ENCODE assay signal across 8 mouse cellular contexts in the genomic region with DNA sequence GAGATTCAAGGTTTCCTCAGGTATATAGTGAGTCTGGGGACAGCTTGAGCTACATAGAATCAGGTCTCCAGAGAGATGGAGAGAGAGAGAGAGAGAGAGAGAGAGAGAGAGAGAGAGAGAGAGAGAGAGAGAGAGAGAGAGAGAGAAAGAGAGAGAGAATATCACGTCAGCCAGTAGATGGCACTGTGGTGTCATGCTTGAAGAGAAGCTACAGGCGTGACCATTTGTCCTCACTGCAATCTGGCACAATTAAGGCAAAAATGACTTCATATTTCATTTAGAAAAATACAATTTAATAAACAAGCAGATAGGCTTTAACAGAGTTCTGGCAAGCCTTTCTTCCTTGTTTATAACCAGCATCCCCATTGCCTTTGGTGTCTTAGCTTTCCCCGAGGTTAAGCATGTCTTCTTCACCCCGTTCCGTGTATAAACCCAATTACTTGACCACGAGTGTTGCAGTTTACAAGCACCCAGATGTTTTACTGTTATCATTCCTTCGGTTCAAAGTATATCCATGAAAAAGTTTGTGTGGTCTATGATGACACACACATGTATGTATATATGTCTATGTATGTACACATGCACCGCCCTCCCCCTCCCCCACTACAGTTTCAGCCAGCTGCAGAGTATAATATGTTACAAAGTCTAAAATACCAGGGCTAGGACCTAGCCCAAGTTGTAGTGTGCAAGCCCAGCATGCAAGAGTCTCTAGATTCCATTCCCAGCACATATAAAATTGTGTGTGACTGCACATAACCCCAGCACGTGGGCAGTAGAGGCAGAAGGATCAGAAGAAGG. TPM values are rescaled to one million over a fixed set of nuclear protein-coding genes. Genes with fewer than 3 reads are reported as not detected.
DNase-seq lines count a peak whose midpoint lies in the region; ATAC-seq lines count a peak whose summit lies in the region.

No protein-coding gene starts in this region.

- peak; percentile 47 for DNase-seq in kidney, adult 18-20 months
- DNase-seq in brain, embryonic 18.5 days (ENCODE audit: low read depth, low spot score) = peak; percentile 62
- peak; percentile 87 for DNase-seq in forebrain, embryonic 14.5 days (ENCODE audit: low spot score)
- DNase-seq in hindlimb bud, embryonic 11.5 days (ENCODE audit: extremely low spot score, low read depth, low spot score) = peak; percentile 57
- peak; percentile 71 for DNase-seq in left cerebral cortex, postnatal 4 days
- DNase-seq in neural tube, embryonic 10.5 days (ENCODE audit: extremely low spot score, low spot score) = peak; percentile 35
- peak; percentile 11 to 30 for DNase-seq in urinary bladder, postnatal 36 days (ENCODE audit: low spot score in 2 of 2)

- no peaks in the 10 kb centered on the region for H3K9me3 ChIP-seq in kidney, embryonic 14.5 days (ENCODE audit: control insufficient read depth, low read length)
- H3K9me3 ChIP-seq in forebrain, embryonic 14.5 days (replicated peaks; ENCODE audit: control insufficient read depth, low read length) = no peaks in the 10 kb centered on the region

- no peak overlapping the region for H3K4me3 ChIP-seq in kidney, embryonic 14.5 days (ENCODE audit: low read length)
- no peak overlapping the region for H3K4me3 ChIP-seq in forebrain, embryonic 14.5 days (ENCODE audit: low read depth, low read length)

- H3K4me1 ChIP-seq in kidney, embryonic 14.5 days (ENCODE audit: control insufficient read depth, insufficient read depth, low read length) = 0 out of 2 replicates have a peak, but pooled peaks cover 6% of the 10 kb centered on the region
- H3K4me1 ChIP-seq in forebrain, embryonic 14.5 days (ENCODE audit: control insufficient read depth, insufficient read depth, low read length) = no peaks in the 10 kb centered on the region

- WGBS in kidney, embryonic 14.5 days = 52% methylated on average over 9 of the region's 9 CpGs
- 62% methylated on average over 9 of the region's 9 CpGs for WGBS in forebrain, embryonic 14.5 days

- no peak overlapping the region for H3K27ac ChIP-seq in kidney, embryonic 14.5 days (ENCODE audit: low read depth, low read length)
- H3K27ac ChIP-seq in forebrain, embryonic 14.5 days (ENCODE audit: low read depth, low read length) = no peak overlapping the region

- no peak for ATAC-seq in kidney, embryonic 14.5 days (ENCODE audit: low FRiP score, low TSS enrichment)
- ATAC-seq in forebrain, embryonic 14.5 days = peak; percentile 51; the same call in 1 of the 2 replicates

- no peaks in the 10 kb centered on the region for H3K27me3 ChIP-seq in kidney, embryonic 14.5 days (ENCODE audit: control insufficient read depth, insufficient read depth, low read length)
- H3K27me3 ChIP-seq in forebrain, embryonic 14.5 days (replicated peaks; ENCODE audit: control insufficient read depth, insufficient read depth, low read length) = no peaks in the 10 kb centered on the region

- no peak overlapping the region for H3K9ac ChIP-seq in kidney, embryonic 14.5 days (ENCODE audit: low read depth, low read length)
- H3K9ac ChIP-seq in forebrain, embryonic 14.5 days (ENCODE audit: low read length) = no peak overlapping the region

- intact Hi-C loops in left cerebral cortex, postnatal 4 days (cut with DNase I) = loop anchor here (5.0 kb wide), 1 partner anchor 80 kb away; no protein-coding TSS in a partner anchor

- no peak overlapping the region for H3K4me2 ChIP-seq in kidney, embryonic 14.5 days (replicated peaks; ENCODE audit: low read depth, low read length)
- H3K4me2 ChIP-seq in forebrain, embryonic 14.5 days (ENCODE audit: low read length) = no peak overlapping the region

- H3K36me3 ChIP-seq in kidney, embryonic 14.5 days (ENCODE audit: control insufficient read depth, insufficient read depth, low read length) = no peaks in the 10 kb centered on the region
- H3K36me3 ChIP-seq in forebrain, embryonic 14.5 days (ENCODE audit: control insufficient read depth, insufficient read depth, low read length) = no peaks in the 10 kb centered on the region

RNA-seq across cellular contexts. Expression of a gene that starts 53.8 kb away (rescaled TPM):
- polyA plus RNA-seq in kidney, embryonic 14.5 days (2014; fragmentation: Nextera tagmentation; extraction: Ambion mirVana) = 34.8 and 48.9 TPM in 2 replicates
- 60.0 and 84.2 TPM in 2 replicates for polyA plus RNA-seq in forebrain, embryonic 14.5 days (2014; fragmentation: Nextera tagmentation; extraction: Ambion mirVana)
- 100 to 1,000 TPM; 573 to 576 TPM for total RNA-seq in left cerebral cortex, postnatal 4 days (2021)

Comparison
In these comparisons a context has a peak if more than half of its experiments do, and no peak if none do; other contexts are left out.
1. DNase-seq: peak in every context shown above with its lines; median percentile 87 in forebrain, embryonic 14.5 days; 71 in left cerebral cortex, postnatal 4 days; 62 in brain, embryonic 18.5 days; 57 in hindlimb bud, embryonic 11.5 days; 47 in kidney, adult 18-20 months; 35 in neural tube, embryonic 10.5 days; 20 in urinary bladder, postnatal 36 days.